Mouse (Mus musculus) ES-Bruce4 (cell line): ENCODE results near the gene Klk1b8. TPM values are rescaled to one million over a fixed set of nuclear protein-coding genes. Genes with fewer than 3 reads are reported as not detected.
"Not testable (repeated sequence)": the region's sequence is repeated elsewhere in the genome, so short reads cannot be mapped to it uniquely, and the experiment has no call there.

Source experiments
- H3K27ac ChIP-seq: 2 replicates; pipeline ENCODE4 v1.5.1; 2012; ENCODE audit warnings: low read length, inconsistent platforms; ENCODE audit not compliant: insufficient read depth
- H3K27me3 ChIP-seq: 2 replicates; pipeline ENCODE4 v1.6.1; 2012; ENCODE audit warnings: mild to moderate bottlenecking, low read length, inconsistent platforms; ENCODE audit not compliant: control insufficient read depth, poor library complexity, insufficient read depth, severe bottlenecking
- H3K36me3 ChIP-seq: 2 replicates; pipeline ENCODE4 v1.6.1; 2012; ENCODE audit warnings: inconsistent platforms, mild to moderate bottlenecking, low read length, moderate library complexity; ENCODE audit not compliant: control insufficient read depth, poor library complexity, insufficient read depth, severe bottlenecking
- H3K4me1 ChIP-seq: one replicate; pipeline ENCODE4 v1.8.1; 2011; ENCODE audit warnings: low read length; ENCODE audit not compliant: control insufficient read depth, insufficient read depth
- H3K4me3 ChIP-seq: 2 replicates; pipeline ENCODE4 v1.5.1; 2011; ENCODE audit warnings: low read depth, mild to moderate bottlenecking, low read length
- H3K9ac ChIP-seq: 2 replicates; pipeline ENCODE4 v1.6.1; 2012; ENCODE audit warnings: low read depth, mild to moderate bottlenecking, inconsistent platforms; ENCODE audit not compliant: poor library complexity, severe bottlenecking
- H3K9me3 ChIP-seq: replicated peaks from 2 replicates; pipeline ENCODE4 v1.6.1; 2012; ENCODE audit warnings: mild to moderate bottlenecking, low read length, inconsistent platforms; ENCODE audit not compliant: control insufficient read depth, poor library complexity, insufficient read depth, severe bottlenecking
- CTCF ChIP-seq: IDR thresholded peaks from one replicate; pipeline ENCODE4 v1.8.1; 2011; ENCODE audit warnings: low read depth, low read length
- EP300 ChIP-seq: IDR thresholded peaks from 2 replicates; pipeline ENCODE4 v1.6.1; 2011; ENCODE audit warnings: low read depth, low read length; ENCODE audit not compliant: insufficient read depth
- POLR2A ChIP-seq: IDR thresholded peaks from one replicate; pipeline ENCODE4 v1.8.1; 2011; ENCODE audit warnings: low read length; ENCODE audit not compliant: insufficient read depth
- polyA plus RNA-seq: library from polyadenylated mRNA; stranded (reverse); fragments of >200 nt; gene quantifications from 2 replicates; pipeline ENCODE4 v1.2.4, GENCODE M21; 2011; ENCODE audit warnings: low read depth; ENCODE audit not compliant: missing spikeins, insufficient read depth, insufficient read length

The Klk1b8 gene
- polyA plus RNA-seq, 1 experiment = not detected

DNA sequence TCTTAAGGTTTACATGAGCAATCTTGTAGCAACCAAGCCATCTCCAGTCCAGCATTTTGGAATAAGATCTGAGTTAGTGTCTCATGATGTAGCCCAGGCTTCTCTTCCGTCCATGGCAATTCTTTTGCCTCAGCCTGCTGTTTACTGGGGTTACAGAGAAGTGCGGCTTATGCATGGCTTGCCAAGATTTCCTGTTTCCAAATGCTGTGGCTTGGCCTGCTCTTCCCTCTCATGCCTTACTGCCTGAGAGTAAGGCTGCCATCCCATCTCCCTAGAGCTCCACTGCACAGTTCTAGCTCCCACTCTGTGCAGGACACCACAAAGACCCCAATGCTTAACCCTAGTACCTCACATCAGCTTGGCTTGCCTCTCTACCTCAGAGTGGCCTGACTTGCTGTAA, 17.1 kb downstream of the Klk1b8 start:
- H3K4me1 ChIP-seq = no peaks in the 10 kb centered on the region
- no peak overlapping the region for H3K27ac ChIP-seq

DNA sequence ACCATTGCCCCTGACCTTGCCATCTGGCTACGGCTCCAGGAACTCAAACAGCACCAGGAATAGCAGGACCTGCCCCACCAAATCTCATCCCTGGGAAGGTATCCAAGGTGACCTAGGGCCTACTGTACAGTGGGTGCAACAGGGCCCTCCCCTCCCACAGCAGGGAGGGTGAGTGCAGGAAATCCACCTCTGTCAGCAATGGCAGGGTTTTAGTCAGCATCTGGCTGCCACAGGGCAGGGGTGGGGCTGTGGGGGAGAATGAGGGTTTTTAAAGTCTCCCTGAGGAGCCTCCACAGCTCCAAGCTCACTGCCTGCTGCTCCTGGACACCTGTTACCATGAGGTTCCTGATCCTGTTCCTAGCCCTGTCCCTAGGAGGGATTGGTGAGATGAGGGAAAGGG, 25.3 kb downstream of the Klk1b8 start, which contains the start of gene Klk1b9:
Klk1b9 (plus strand) TSS at position 301 of the 400 bp plus-strand sequence.
- not testable (repeated sequence) for H3K27ac ChIP-seq, H3K9me3 ChIP-seq, H3K9ac ChIP-seq, H3K36me3 ChIP-seq, H3K27me3 ChIP-seq, H3K4me3 ChIP-seq, H3K4me1 ChIP-seq

More for the DNA sequence above, 17.1 kb downstream of the Klk1b8 start:
- Histone ChIP-seq H3K9me3 (no peaks in the 10 kb centered on the region), H3K9ac (no peak overlapping the region), H3K36me3 (no peaks in the 10 kb centered on the region), H3K4me3 (no peak overlapping the region), H3K27me3 (no peaks in the 10 kb centered on the region)
- TF ChIP-seq EP300 (no peak), CTCF (no peak), POLR2A (no peak)

DNA sequence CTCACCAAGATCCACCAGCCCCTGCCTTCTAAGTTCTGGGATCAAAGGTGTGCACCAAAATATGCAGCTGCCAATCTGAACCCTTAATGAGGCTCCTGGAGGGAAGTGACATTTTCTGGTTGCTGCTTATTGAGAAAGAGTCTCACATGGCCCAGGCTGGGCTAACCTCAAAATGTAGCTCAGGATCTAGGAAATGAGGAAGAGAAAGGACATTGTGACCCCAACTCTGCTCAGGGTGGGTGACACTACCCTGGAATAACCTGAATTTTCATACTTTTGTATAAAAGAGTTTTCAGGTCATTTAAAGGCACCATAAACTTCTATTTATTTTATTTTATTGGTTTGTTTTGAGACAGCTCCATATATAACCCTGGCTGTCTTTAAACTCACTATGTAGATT, 35.2 kb downstream of the Klk1b8 start:
- H3K36me3 ChIP-seq = no peaks in the 10 kb centered on the region
- no peak overlapping the region for H3K27ac ChIP-seq
- no peaks in the 10 kb centered on the region for H3K27me3 ChIP-seq
- H3K9ac ChIP-seq = no peak overlapping the region
- no peak overlapping the region for H3K4me3 ChIP-seq
- no peak for TF ChIP-seq POLR2A
- no peak for TF ChIP-seq CTCF
- TF ChIP-seq EP300 = no peak
- H3K4me1 ChIP-seq = no peaks in the 10 kb centered on the region
- H3K9me3 ChIP-seq = no peaks in the 10 kb centered on the region

DNA sequence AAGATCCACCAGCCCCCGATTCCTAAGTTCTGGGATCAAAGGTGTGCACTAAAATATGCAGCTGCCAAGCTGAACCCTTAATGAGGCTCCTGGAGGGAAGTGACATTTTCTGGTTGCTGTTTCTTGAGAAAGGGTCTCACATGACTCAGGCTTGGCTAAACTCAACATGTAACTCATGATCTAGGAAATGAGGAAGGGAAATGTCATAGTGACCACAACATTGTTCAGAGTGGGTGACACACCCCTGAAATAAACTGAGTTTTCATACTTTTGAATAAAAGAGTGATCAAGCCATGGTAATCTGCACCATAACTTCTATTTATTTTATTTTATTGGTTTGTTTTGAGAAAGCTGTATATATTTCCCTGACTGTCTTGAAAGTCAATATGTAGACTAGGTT, 44.4 kb downstream of the Klk1b8 start:
- H3K27me3 ChIP-seq, H3K36me3 ChIP-seq, H3K9ac ChIP-seq, H3K27ac ChIP-seq, H3K4me1 ChIP-seq, H3K9me3 ChIP-seq, H3K4me3 ChIP-seq: not testable (repeated sequence)

DNA sequence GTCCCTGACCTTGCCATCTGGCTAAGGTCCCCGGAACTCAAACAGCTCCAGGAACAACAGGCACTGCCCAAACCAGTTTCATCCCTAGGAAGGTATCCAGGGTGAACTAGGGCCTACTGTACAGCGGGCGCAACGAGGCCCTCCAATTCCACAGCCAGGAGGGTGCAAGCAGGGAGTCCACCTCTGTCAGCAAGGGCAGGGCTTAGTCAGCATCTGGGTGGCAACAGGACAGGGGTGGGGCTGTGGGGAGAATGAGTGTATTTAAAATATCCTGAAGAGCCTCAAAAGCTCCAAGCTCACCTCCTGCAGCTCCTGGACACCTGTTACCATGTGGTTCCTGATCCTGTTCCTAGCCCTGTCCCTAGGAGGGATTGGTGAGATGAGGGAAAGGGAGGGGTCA, 45.1 kb downstream of the Klk1b8 start, which contains the start of gene Klk1b11:
Klk1b11 (plus strand) TSS at position 301 of the 400 bp plus-strand sequence.
- not testable (repeated sequence) for H3K9me3 ChIP-seq, H3K9ac ChIP-seq, H3K4me1 ChIP-seq, H3K4me3 ChIP-seq, H3K36me3 ChIP-seq, H3K27me3 ChIP-seq, H3K27ac ChIP-seq

Other genes with a start within 250 kb of the Klk1b8 start
- 1.8 TPM in 1 of 2 replicates, not detected in the other for gene Klk13, start 238.1 kb upstream of the Klk1b8 start, polyA plus RNA-seq
- gene Klk12, start 181.8 kb upstream of the Klk1b8 start, polyA plus RNA-seq = not detected in 2 replicates
- gene Klk11, start 176.1 kb upstream of the Klk1b8 start, polyA plus RNA-seq = not detected in 2 replicates
- 1.2 and 2.1 TPM in 2 replicates for gene Klk10, start 169.6 kb upstream of the Klk1b8 start, polyA plus RNA-seq
- not detected in 2 replicates for gene Klk9, start 158.8 kb upstream of the Klk1b8 start, polyA plus RNA-seq
- gene Klk8, start 153.1 kb upstream of the Klk1b8 start, polyA plus RNA-seq = 12.7 and 15.5 TPM in 2 replicates
- 0.70 and 0.84 TPM in 2 replicates for gene Klk7, start 139.4 kb upstream of the Klk1b8 start, polyA plus RNA-seq
- not detected in 2 replicates for gene Klk6, start 126.2 kb upstream of the Klk1b8 start, polyA plus RNA-seq
- not detected in 2 replicates for gene Klk5, start 108.7 kb upstream of the Klk1b8 start, polyA plus RNA-seq
- gene Klk4, start 69.5 kb upstream of the Klk1b8 start, polyA plus RNA-seq = not detected in 2 replicates
- not detected in 2 replicates for gene Klk15, start 16.9 kb upstream of the Klk1b8 start, polyA plus RNA-seq
- not detected in 2 replicates for gene Klk1b1, start 16.1 kb downstream of the Klk1b8 start, polyA plus RNA-seq
- not detected in 2 replicates for gene Klk1b9, start 25.4 kb downstream of the Klk1b8 start, polyA plus RNA-seq
- not detected in 2 replicates for gene Klk1b11, start 45.2 kb downstream of the Klk1b8 start, polyA plus RNA-seq
- gene Klk1b26, start 61.5 kb downstream of the Klk1b8 start, polyA plus RNA-seq = not detected in 2 replicates
- not detected in 2 replicates for gene Klk1b27, start 101.6 kb downstream of the Klk1b8 start, polyA plus RNA-seq
- gene Klk1b21, start 151.7 kb downstream of the Klk1b8 start, polyA plus RNA-seq = not detected in 2 replicates
- not detected in 2 replicates for gene Klk1b22, start 162.0 kb downstream of the Klk1b8 start, polyA plus RNA-seq
- not detected in 2 replicates for gene Klk1b16, start 186.1 kb downstream of the Klk1b8 start, polyA plus RNA-seq
- gene Klk1b24, start 237.6 kb downstream of the Klk1b8 start, polyA plus RNA-seq = not detected in 2 replicates
- gene Klk1b3, start 247.5 kb downstream of the Klk1b8 start, polyA plus RNA-seq = not detected in 2 replicates